Mouse (Mus musculus): Measurements from ENCODE around the gene Pax5. TPM values are rescaled to one million over a fixed set of nuclear protein-coding genes. Genes with fewer than 3 reads are reported as not detected.

The Pax5 gene
- polyA plus RNA-seq, 1 experiment from 2014 or later = not detected

GRCm38 (mm10) chr4:44694369-44694768, 15.9 kb downstream of the Pax5 start:
- H3K4me3 ChIP-seq (ENCODE audit: low read depth, low read length) = no peak overlapping the region
- no peak overlapping the region for H3K27ac ChIP-seq (replicated peaks)
- WGBS = 62% methylated on average over 15 of the region's 15 CpGs
- H3K27me3 ChIP-seq (ENCODE audit: control insufficient read depth, insufficient read depth, low read length) = no peaks in the 10 kb centered on the region; the same call in 1 of the 2 replicates
- no peak overlapping the region for H3K9ac ChIP-seq (ENCODE audit: low read length)
- no peak for ATAC-seq (ENCODE audit: low FRiP score, low TSS enrichment)
- no peaks in the 10 kb centered on the region for H3K36me3 ChIP-seq (ENCODE audit: control insufficient read depth, insufficient read depth, low read length)
- no peak overlapping the region for H3K4me2 ChIP-seq (replicated peaks; ENCODE audit: low read depth)
- no peaks in the 10 kb centered on the region for H3K4me1 ChIP-seq (replicated peaks; ENCODE audit: control insufficient read depth, insufficient read depth)
- DNase-seq (ENCODE audit: low spot score) = no peak
- H3K9me3 ChIP-seq (ENCODE audit: control insufficient read depth, low read length) = no peaks in the 10 kb centered on the region
- TF ChIP-seq CTCF (IDR thresholded peaks at IDR 0.05; ENCODE audit: low read depth) (no peak), EP300 (optimal IDR thresholded peaks at IDR 0.05) (no peak)

DNA sequence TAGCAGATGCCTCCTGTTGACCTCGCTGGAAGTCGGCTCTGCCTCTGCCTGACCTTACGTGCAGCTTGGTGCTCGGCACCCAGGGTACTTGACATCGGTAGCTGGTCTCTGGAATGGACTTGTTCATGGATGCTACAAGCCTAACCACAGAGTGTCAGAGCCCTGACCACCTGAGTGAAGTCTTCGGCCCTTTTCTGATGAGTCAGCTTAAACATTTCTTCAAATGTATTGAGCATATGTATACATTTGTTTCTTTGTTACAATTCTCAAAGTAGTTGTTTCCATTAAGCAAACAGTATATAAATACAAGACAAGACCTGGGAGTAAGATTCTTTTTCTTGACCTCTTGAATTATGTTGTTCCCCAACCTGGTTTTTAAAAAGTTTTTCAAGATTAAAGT, 24.7 kb downstream of the Pax5 start:
- Histone ChIP-seq H3K4me3 (ENCODE audit: low read depth, low read length) (no peak overlapping the region), H3K9me3 (ENCODE audit: control insufficient read depth, low read length) (no peaks in the 10 kb centered on the region), H3K27ac (replicated peaks) (no peak overlapping the region), H3K27me3 (ENCODE audit: control insufficient read depth, insufficient read depth, low read length) (no peaks in the 10 kb centered on the region), H3K36me3 (ENCODE audit: control insufficient read depth, insufficient read depth, low read length) (no peaks in the 10 kb centered on the region), H3K4me1 (replicated peaks; ENCODE audit: control insufficient read depth, insufficient read depth) (no peaks in the 10 kb centered on the region), H3K9ac (ENCODE audit: low read length) (no peak overlapping the region), H3K4me2 (replicated peaks; ENCODE audit: low read depth) (no peak overlapping the region)
- TF ChIP-seq EP300 (optimal IDR thresholded peaks at IDR 0.05) = no peak
- TF ChIP-seq CTCF (IDR thresholded peaks at IDR 0.05; ENCODE audit: low read depth) = no peak
- DNase-seq (ENCODE audit: low spot score) (no peak), ATAC-seq (ENCODE audit: low FRiP score, low TSS enrichment) (no peak)
- 73% methylated on average over 6 of the region's 6 CpGs for WGBS

GRCm38 (mm10) chr4:44680242-44680897, 29.9 kb downstream of the Pax5 start:
- no peak for TF ChIP-seq EP300 (optimal IDR thresholded peaks at IDR 0.05)
- TF ChIP-seq CTCF (IDR thresholded peaks at IDR 0.05; ENCODE audit: low read depth) = no peak
- Histone ChIP-seq H3K9ac (ENCODE audit: low read length) (no peak overlapping the region), H3K4me3 (ENCODE audit: low read depth, low read length) (no peak overlapping the region), H3K4me2 (replicated peaks; ENCODE audit: low read depth) (no peak overlapping the region), H3K9me3 (ENCODE audit: control insufficient read depth, low read length) (no peaks in the 10 kb centered on the region), H3K4me1 (replicated peaks; ENCODE audit: control insufficient read depth, insufficient read depth) (no peaks in the 10 kb centered on the region), H3K36me3 (ENCODE audit: control insufficient read depth, insufficient read depth, low read length) (no peaks in the 10 kb centered on the region), H3K27ac (replicated peaks) (no peak overlapping the region), H3K27me3 (ENCODE audit: control insufficient read depth, insufficient read depth, low read length) (no peaks in the 10 kb centered on the region)
- 58% methylated on average over 6 of the region's 6 CpGs for WGBS
- no peak for ATAC-seq (ENCODE audit: low FRiP score, low TSS enrichment)
- no peak for DNase-seq (ENCODE audit: low spot score)

DNA sequence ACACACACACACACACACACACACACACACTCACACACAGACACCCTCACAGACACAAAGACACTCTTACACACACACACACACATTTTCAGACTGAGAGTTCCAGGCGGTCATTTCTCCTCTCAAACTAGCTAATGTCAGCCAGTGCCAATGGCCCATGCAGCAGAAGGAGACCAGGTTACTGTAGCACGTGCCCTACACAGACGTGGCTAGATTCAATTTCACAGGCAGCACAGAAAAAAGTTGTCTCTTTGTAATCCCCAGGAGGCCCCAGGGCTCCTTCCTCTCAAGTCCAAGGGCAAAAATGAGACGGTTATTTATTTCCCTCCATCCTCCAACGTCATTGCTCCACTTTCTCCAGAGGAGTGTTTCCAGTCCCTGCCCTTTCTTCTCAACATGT, 31.6 kb downstream of the Pax5 start:
- DNase-seq (ENCODE audit: low spot score) = no peak
- 41% methylated on average over 5 of the region's 5 CpGs for WGBS
- no peak for TF ChIP-seq CTCF (IDR thresholded peaks at IDR 0.05; ENCODE audit: low read depth)
- TF ChIP-seq EP300 (optimal IDR thresholded peaks at IDR 0.05) = no peak

GRCm38 (mm10) chr4:44678026-44678425, 32.3 kb downstream of the Pax5 start:
- Histone ChIP-seq H3K36me3 (ENCODE audit: control insufficient read depth, insufficient read depth, low read length) (no peaks in the 10 kb centered on the region), H3K4me2 (replicated peaks; ENCODE audit: low read depth) (no peak overlapping the region), H3K4me1 (replicated peaks; ENCODE audit: control insufficient read depth, insufficient read depth) (no peaks in the 10 kb centered on the region), H3K9ac (ENCODE audit: low read length) (no peak overlapping the region), H3K27me3 (ENCODE audit: control insufficient read depth, insufficient read depth, low read length) (no peaks in the 10 kb centered on the region), H3K9me3 (ENCODE audit: control insufficient read depth, low read length) (no peaks in the 10 kb centered on the region), H3K27ac (replicated peaks) (no peak overlapping the region), H3K4me3 (ENCODE audit: low read depth, low read length) (no peak overlapping the region)
- ATAC-seq (ENCODE audit: low FRiP score, low TSS enrichment) (no peak), DNase-seq (ENCODE audit: low spot score) (no peak)
- WGBS = 60% methylated on average over 3 of the region's 3 CpGs
- TF ChIP-seq CTCF (IDR thresholded peaks at IDR 0.05; ENCODE audit: low read depth) (no peak), EP300 (optimal IDR thresholded peaks at IDR 0.05) (no peak)

More for the DNA sequence above, 31.6 kb downstream of the Pax5 start:
- Histone ChIP-seq H3K4me2 (replicated peaks; ENCODE audit: low read depth) (no peak overlapping the region), H3K4me3 (ENCODE audit: low read depth, low read length) (no peak overlapping the region), H3K9ac (ENCODE audit: low read length) (no peak overlapping the region), H3K27me3 (ENCODE audit: control insufficient read depth, insufficient read depth, low read length) (no peaks in the 10 kb centered on the region), H3K9me3 (ENCODE audit: control insufficient read depth, low read length) (no peaks in the 10 kb centered on the region), H3K27ac (replicated peaks) (no peak overlapping the region), H3K36me3 (ENCODE audit: control insufficient read depth, insufficient read depth, low read length) (no peaks in the 10 kb centered on the region), H3K4me1 (replicated peaks; ENCODE audit: control insufficient read depth, insufficient read depth) (no peaks in the 10 kb centered on the region)
- ATAC-seq (ENCODE audit: low FRiP score, low TSS enrichment) = no peak

GRCm38 (mm10) chr4:44674973-44675372, 35.3 kb downstream of the Pax5 start:
- Histone ChIP-seq H3K27ac (replicated peaks) (no peak overlapping the region), H3K36me3 (ENCODE audit: control insufficient read depth, insufficient read depth, low read length) (no peaks in the 10 kb centered on the region), H3K9ac (ENCODE audit: low read length) (no peak overlapping the region), H3K9me3 (ENCODE audit: control insufficient read depth, low read length) (no peaks in the 10 kb centered on the region), H3K4me2 (replicated peaks; ENCODE audit: low read depth) (no peak overlapping the region), H3K27me3 (ENCODE audit: control insufficient read depth, insufficient read depth, low read length) (no peaks in the 10 kb centered on the region), H3K4me1 (replicated peaks; ENCODE audit: control insufficient read depth, insufficient read depth) (no peaks in the 10 kb centered on the region), H3K4me3 (ENCODE audit: low read depth, low read length) (no peak overlapping the region)
- TF ChIP-seq CTCF (IDR thresholded peaks at IDR 0.05; ENCODE audit: low read depth) = no peak
- TF ChIP-seq EP300 (optimal IDR thresholded peaks at IDR 0.05) = no peak
- no peak for ATAC-seq (ENCODE audit: low FRiP score, low TSS enrichment)
- DNase-seq (ENCODE audit: low spot score) = no peak
- 84% methylated on average over 8 of the region's 8 CpGs for WGBS
